Mouse (Mus musculus) Patski (cell line): ENCODE data around the gene Sgsm1. TPM values are rescaled to one million over a fixed set of nuclear protein-coding genes. Genes with fewer than 3 reads are reported as not detected.

Source experiments
- ATAC-seq: fragments of 100-300 bp; one replicate; pipeline ENCODE4 v1.8.0; 2021
- CTCF ChIA-PET: fragments of 350-600 bp; sonication (Branson Sonifier 250); formaldehyde crosslinking; loops from one replicate; lab custom pipeline; 2022; ENCODE audit warnings: inconsistent platforms; lab: Charles Lee
- POLR2A ChIA-PET: fragments of 350-600 bp; sonication (Branson Sonifier 250); formaldehyde crosslinking; loops from one replicate; lab custom pipeline; 2022; ENCODE audit warnings: antibody characterized with exemption, inconsistent platforms; lab: Charles Lee
- DNase-seq: peaks from one replicate; pipeline ENCODE4 v3.0.0-alpha.2; 2011; ENCODE audit warnings: low read depth, low spot score
- H3K27me3 ChIP-seq: fragments of 371-371 bp; one replicate; pipeline ENCODE4 v1.5.1; 2021
- CTCF ChIP-seq: fragments of 100-300 bp; IDR thresholded peaks from one replicate; pipeline ENCODE4 v1.5.1; 2021
- in situ Hi-C: fragments of 300-500 bp; cut with MboI; formaldehyde crosslinking; loops from 3 replicates; pipeline ENCODE4 v1.11.1; 2018; ENCODE audit warnings: low pct_unique_long_range_greater_than_20kb, mixed read lengths
- polyA plus RNA-seq: library from polyadenylated mRNA; unstranded; gene quantifications from one replicate; pipeline ENCODE4 v1.2.3, GENCODE M21; 2021

Sgsm1 gene
- polyA plus RNA-seq, 1 experiment from 2014 or later: 0.12 TPM

DNA sequence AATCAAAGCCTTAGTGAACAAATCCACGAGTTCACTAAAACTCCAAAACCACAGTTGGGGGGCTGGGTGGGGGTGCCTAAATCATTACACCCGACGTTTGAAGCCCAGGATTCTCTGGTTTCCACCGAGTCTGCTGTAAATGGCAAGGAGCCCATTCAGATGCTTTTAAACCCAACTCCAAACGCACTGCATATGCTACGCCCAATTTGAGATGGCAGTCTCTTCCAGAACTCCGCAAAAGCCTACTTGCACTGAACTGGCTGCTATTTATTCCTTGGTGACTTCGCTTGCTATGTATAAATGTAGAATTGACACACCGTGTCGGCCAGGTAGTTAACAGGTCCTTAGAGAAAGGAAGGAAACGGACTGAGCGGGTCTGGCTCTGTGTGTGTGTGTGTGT lies 115.1 kb downstream of the Sgsm1 start:
- DNase-seq: no peak
- POLR2A ChIA-PET: no interaction called here
- no peak for ATAC-seq
- CTCF ChIA-PET: interaction anchor here (1.0 kb wide), 1 partner anchor 9 kb away, joined by 3 read pairs; no protein-coding TSS in a partner anchor
- no peak for TF ChIP-seq CTCF
- H3K27me3 ChIP-seq: no peaks in the 10 kb centered on the region
- in situ Hi-C loops: no loop called here

- POLR2A ChIA-PET: interaction anchor here (0.6 kb wide), 1 partner anchor 67 kb away, joined by 4 read pairs; no protein-coding TSS in a partner anchor
- TF ChIP-seq CTCF: no peak
- in situ Hi-C loops: no loop called here
- H3K27me3 ChIP-seq: no peaks in the 10 kb centered on the region
- CTCF ChIA-PET: interaction anchor here (1.2 to 3.9 kb wide), 4 partner anchors 13 to 33 kb away, joined by 3 to 13 read pairs (median 6); partner anchors contain the start of gene Tmem211
- ATAC-seq (no peak), DNase-seq (no peak)
Measured at GRCm38 (mm10) chr5:113193762-113194161, 116.8 kb downstream of the Sgsm1 start.

Other genes starting within 250 kb of the Sgsm1 start
- gene Crybb2, start 240.7 kb downstream of the Sgsm1 start, polyA plus RNA-seq: not detected
- 1.1 TPM for gene Crybb3, start 229.2 kb downstream of the Sgsm1 start, polyA plus RNA-seq
- gene 2900026A02Rik, start 89.5 kb downstream of the Sgsm1 start, polyA plus RNA-seq: 26.0 TPM
- not detected for gene Tmem211, start 83.9 kb downstream of the Sgsm1 start, polyA plus RNA-seq
- not detected for gene Aym1, start 46.5 kb upstream of the Sgsm1 start, polyA plus RNA-seq
- 0.28 TPM for gene Wscd2, start 179.5 kb upstream of the Sgsm1 start, polyA plus RNA-seq